ENCODE assay signal across 16 mouse cellular contexts in genomic region chr7:19432475-19432874, GRCm38 (mm10). TPM values are rescaled to one million over a fixed set of nuclear protein-coding genes. Genes with fewer than 3 reads are reported as not detected.
DNase-seq lines count a peak whose midpoint lies in the region; ATAC-seq and TF ChIP-seq lines count a peak whose summit lies in the region.
"Had no signal": no experiment of that assay in that cellular context is flagged by ENCODE, and none has a peak within 500 bp of the region (broad histone marks: within the 10 kb centered on the region; RNA-seq: fewer than 3 reads in every experiment).

No protein-coding gene starts in this region.

- H3K27me3 ChIP-seq in intestine, postnatal 0 days (replicated peaks; ENCODE audit: control insufficient read depth, insufficient read depth, low read length), result no peaks in the 10 kb centered on the region
- H3K27me3 ChIP-seq in intestine, embryonic 16.5 days (replicated peaks; ENCODE audit: control insufficient read depth, insufficient read depth, low read length), result no peaks in the 10 kb centered on the region
- H3K27me3 ChIP-seq in G1E (ENCODE audit: insufficient read depth, low read length), result no peaks in the 10 kb centered on the region
- H3K27me3 ChIP-seq: CH12.LX; midbrain, embryonic 12.5 days had no signal

- no peak overlapping the region for H3K9ac ChIP-seq in intestine, postnatal 0 days (ENCODE audit: low read depth, low read length)
- H3K9ac ChIP-seq in intestine, embryonic 16.5 days (ENCODE audit: low read depth, low read length), result no peak overlapping the region
- H3K9ac ChIP-seq: midbrain, embryonic 12.5 days had no signal

- ATAC-seq in intestine, postnatal 0 days, result no peak
- no peak for ATAC-seq in intestine, embryonic 16.5 days
- ATAC-seq in G1E (ENCODE audit: extremely low read depth, insufficient number of reproducible peaks, low FRiP score, poor library complexity, severe bottlenecking), result no peak

- H3K9me3 ChIP-seq in intestine, postnatal 0 days (ENCODE audit: control insufficient read depth), result no peaks in the 10 kb centered on the region
- H3K9me3 ChIP-seq in intestine, embryonic 16.5 days (ENCODE audit: control insufficient read depth, low read length), result no peaks in the 10 kb centered on the region
- peaks cover 4% of the 10 kb centered on the region for H3K9me3 ChIP-seq in G1E (replicated peaks)
- H3K9me3 ChIP-seq: midbrain, embryonic 12.5 days had no signal

- no peak overlapping the region for H3K4me3 ChIP-seq in intestine, postnatal 0 days (ENCODE audit: low read depth, low read length)
- H3K4me3 ChIP-seq in intestine, embryonic 16.5 days (ENCODE audit: low read length), result no peak overlapping the region
- no peak overlapping the region for H3K4me3 ChIP-seq in G1E (ENCODE audit: low read depth, low read length)
- H3K4me3 ChIP-seq: erythroblast, embryonic 14.5 days; midbrain, embryonic 12.5 days had no signal

- no peak overlapping the region for H3K27ac ChIP-seq in intestine, postnatal 0 days (ENCODE audit: low read depth, low read length)
- no peak overlapping the region for H3K27ac ChIP-seq in intestine, embryonic 16.5 days (ENCODE audit: low read length)
- H3K27ac ChIP-seq: midbrain, embryonic 12.5 days had no signal

- no peaks in the 10 kb centered on the region for H3K4me1 ChIP-seq in intestine, postnatal 0 days (replicated peaks; ENCODE audit: control insufficient read depth, insufficient read depth, low read length)
- H3K4me1 ChIP-seq in intestine, embryonic 16.5 days (ENCODE audit: control insufficient read depth, insufficient read depth, low read length), result no peaks in the 10 kb centered on the region
- no peaks in the 10 kb centered on the region for H3K4me1 ChIP-seq in G1E (ENCODE audit: insufficient read depth, low read depth, low read length)
- H3K4me1 ChIP-seq: midbrain, embryonic 12.5 days had no signal

- peaks cover 98% of the 10 kb centered on the region for H3K36me3 ChIP-seq in intestine, postnatal 0 days (ENCODE audit: control insufficient read depth, insufficient read depth)
- peaks cover 37% of the 10 kb centered on the region for H3K36me3 ChIP-seq in intestine, embryonic 16.5 days (ENCODE audit: control insufficient read depth, insufficient read depth, low read length)
- H3K36me3 ChIP-seq in G1E (replicated peaks), result peaks cover 98% of the 10 kb centered on the region

- no peak overlapping the region for H3K4me2 ChIP-seq in intestine, postnatal 0 days (replicated peaks; ENCODE audit: low read depth)
- no peak overlapping the region for H3K4me2 ChIP-seq in intestine, embryonic 16.5 days (ENCODE audit: low read depth, low read length)
- H3K4me2 ChIP-seq: midbrain, embryonic 12.5 days had no signal

- DNase-seq in lung, postnatal 10 days, result peak; percentile 33
- DNase-seq in lung, postnatal 36 days, result no peak
- no peak for DNase-seq in G1E (ENCODE audit: low spot score)
- DNase-seq in induced T-regulatory cell, adult 2 months (ENCODE audit: low read depth), result peak; percentile 34
- no peak for DNase-seq in gastrocnemius, postnatal 4 days (ENCODE audit: low spot score in 2 of 2)
- DNase-seq: adrenal gland, postnatal 36 days; cerebellum, adult 11-12 months; heart, postnatal 36 days; kidney, adult 11 months; lung, adult 18-20 months; spleen, adult 18-20 months had no signal

- TF ChIP-seq CTCF in intestine, postnatal 0 days (IDR thresholded peaks at IDR 0.05; ENCODE audit: low read depth), result peak; percentile 38
- 0 out of 2 replicates have a peak, but pooled peaks have one; percentile 17 for TF ChIP-seq CTCF in G1E (IDR thresholded peaks at IDR 0.05; ENCODE audit: low read depth, low read length)

- 100% methylated on average over 2 of the region's 2 CpGs for WGBS in intestine, postnatal 0 days
- 92% methylated on average over 2 of the region's 2 CpGs for WGBS in intestine, embryonic 16.5 days

RNA-seq across cellular contexts. Expression of gene Mark4, which starts 26.1 kb away (rescaled TPM):
- 4.2 and 4.7 TPM in 2 replicates for polyA plus RNA-seq in intestine, postnatal 0 days (2015; fragmentation: Nextera tagmentation; extraction: Ambion mirVana)
- polyA plus RNA-seq in intestine, embryonic 16.5 days (2015; fragmentation: Nextera tagmentation; extraction: Ambion mirVana), result 3.7 and 4.4 TPM in 2 replicates
- total RNA-seq in G1E (2014; fragmentation: Nextera tagmentation) (17.8 and 21.3 TPM in 2 replicates), G1E (2017) (2.7 and 4.3 TPM in 2 replicates)
- polyA plus RNA-seq in G1E (2012), result 34.7 and 46.5 TPM in 2 replicates
- total RNA-seq in gastrocnemius, postnatal 4 days (2021), result 10 to 100 TPM; 18.9 to 20.5 TPM

RNA-seq across cellular contexts. Expression of gene Ckm, which starts 27.9 kb away (rescaled TPM):
- polyA plus RNA-seq in intestine, postnatal 0 days (2015; fragmentation: Nextera tagmentation; extraction: Ambion mirVana), result 25.2 and 26.2 TPM in 2 replicates
- polyA plus RNA-seq in intestine, embryonic 16.5 days (2015; fragmentation: Nextera tagmentation; extraction: Ambion mirVana), result 15.3 and 17.6 TPM in 2 replicates
- total RNA-seq in G1E (2014; fragmentation: Nextera tagmentation), result not detected in 2 replicates
- 0.05 and 0.12 TPM in 2 replicates for total RNA-seq in G1E (2017)
- polyA plus RNA-seq in G1E (2012), result not detected in 2 replicates
- over 10,000 TPM; 12,501 to 12,915 TPM for total RNA-seq in gastrocnemius, postnatal 4 days (2021)
- polyA plus RNA-seq: erythroblast, embryonic 14.5 days; midbrain, embryonic 12.5 days had no signal

RNA-seq across cellular contexts. Expression of gene Klc3, which starts 28.6 kb away (rescaled TPM):
- 1.6 TPM in 2 replicates for polyA plus RNA-seq in intestine, postnatal 0 days (2015; fragmentation: Nextera tagmentation; extraction: Ambion mirVana)
- 2.7 and 2.9 TPM in 2 replicates for polyA plus RNA-seq in intestine, embryonic 16.5 days (2015; fragmentation: Nextera tagmentation; extraction: Ambion mirVana)
- total RNA-seq in G1E (2014; fragmentation: Nextera tagmentation), result not detected in 2 replicates
- 0.11 TPM in 1 of 2 replicates, not detected in the other for total RNA-seq in G1E (2017)
- 0.69 and 0.84 TPM in 2 replicates for polyA plus RNA-seq in G1E (2012)
- total RNA-seq in gastrocnemius, postnatal 4 days (2021), result under 1 TPM in 1 of 2 experiments, not detected in 1; 0.16 TPM
- polyA plus RNA-seq: erythroblast, embryonic 14.5 days had no signal

RNA-seq across cellular contexts. Expression of gene Exoc3l2, which starts 30.7 kb away (rescaled TPM):
- 1.1 and 1.9 TPM in 2 replicates for polyA plus RNA-seq in intestine, postnatal 0 days (2015; fragmentation: Nextera tagmentation; extraction: Ambion mirVana)
- polyA plus RNA-seq in intestine, embryonic 16.5 days (2015; fragmentation: Nextera tagmentation; extraction: Ambion mirVana), result 0.27 and 0.46 TPM in 2 replicates
- not detected in 2 replicates for total RNA-seq in G1E (2014; fragmentation: Nextera tagmentation)
- total RNA-seq in G1E (2017), result not detected in 2 replicates
- 0.02 TPM in 1 of 2 replicates, not detected in the other for polyA plus RNA-seq in G1E (2012)
- under 1 TPM; 0.65 to 0.83 TPM for total RNA-seq in gastrocnemius, postnatal 4 days (2021)

RNA-seq across cellular contexts. Expression of gene Ercc2, which starts 50.7 kb away (rescaled TPM):
- polyA plus RNA-seq in intestine, postnatal 0 days (2015; fragmentation: Nextera tagmentation; extraction: Ambion mirVana), result 6.2 and 8.7 TPM in 2 replicates
- polyA plus RNA-seq in intestine, embryonic 16.5 days (2015; fragmentation: Nextera tagmentation; extraction: Ambion mirVana), result 15.5 and 17.6 TPM in 2 replicates
- total RNA-seq in G1E (2014; fragmentation: Nextera tagmentation) (17.2 and 18.4 TPM in 2 replicates), G1E (2017) (14.8 and 20.2 TPM in 2 replicates)
- polyA plus RNA-seq in G1E (2012), result 36.0 and 40.6 TPM in 2 replicates
- total RNA-seq in gastrocnemius, postnatal 4 days (2021), result 10 to 100 TPM; 18.6 to 21.0 TPM

Comparison
In these comparisons a context has a peak if more than half of its experiments do, and no peak if none do; other contexts are left out.
1. DNase-seq: peak in lung, postnatal 10 days (single experiment) and induced T-regulatory cell, adult 2 months (single experiment); none in lung, postnatal 36 days (single experiment), G1E (single experiment) and gastrocnemius, postnatal 4 days (0 of 2).
2. RNA of gene Ckm, which starts 27.9 kb away (polyA plus RNA-seq): 25.2 to 26.2 TPM in intestine, postnatal 0 days and 15.3 to 17.6 TPM in intestine, embryonic 16.5 days; not detected in G1E; every median in the first group is over 10 times any median in the second.